Mouse (Mus musculus): Measurements from ENCODE around the gene Cux1. TPM values are rescaled to one million over a fixed set of nuclear protein-coding genes. Genes with fewer than 3 reads are reported as not detected.

The Cux1 gene
- polyA plus RNA-seq, 1 experiment from 2014 or later = 126 TPM

DNA sequence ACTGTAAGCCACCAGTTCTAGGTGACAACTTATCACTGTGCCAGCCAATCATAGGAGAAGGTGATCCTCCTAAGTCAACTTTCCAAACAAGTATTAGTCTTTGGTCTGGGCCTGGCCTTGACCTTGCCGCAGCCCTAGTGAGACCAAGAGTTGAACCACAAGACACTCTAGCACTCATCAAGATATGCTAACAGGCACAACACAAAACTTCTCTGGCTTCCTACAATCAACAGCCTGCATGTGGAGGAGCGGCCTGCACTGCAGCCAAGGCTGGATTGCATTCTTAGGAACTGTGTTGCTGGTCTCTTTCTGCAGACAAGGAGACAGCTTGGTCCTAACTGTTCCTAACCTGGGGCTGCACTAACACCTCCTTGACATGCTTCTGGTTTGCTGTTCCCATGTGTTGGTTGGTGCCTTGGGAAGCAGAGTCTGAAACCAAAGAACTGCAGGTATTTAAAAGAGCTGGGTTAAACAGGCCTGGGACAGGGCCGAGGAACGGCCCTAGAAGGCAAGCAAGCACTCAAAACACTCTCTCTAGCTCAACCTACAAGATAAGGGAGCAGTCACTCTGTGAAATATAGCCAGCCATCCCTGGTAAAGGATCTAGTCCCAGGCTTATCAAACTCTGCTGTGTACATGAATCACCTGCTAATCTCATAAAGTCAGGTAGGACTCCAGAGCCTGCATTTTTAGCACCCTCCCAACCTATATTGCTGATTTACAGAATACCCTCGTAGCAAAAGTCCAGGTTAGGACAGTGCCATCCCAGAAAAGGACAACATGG lies 27.0 kb downstream of the Cux1 start:
- DNase-seq (ENCODE audit: low spot score) = no peak

DNA sequence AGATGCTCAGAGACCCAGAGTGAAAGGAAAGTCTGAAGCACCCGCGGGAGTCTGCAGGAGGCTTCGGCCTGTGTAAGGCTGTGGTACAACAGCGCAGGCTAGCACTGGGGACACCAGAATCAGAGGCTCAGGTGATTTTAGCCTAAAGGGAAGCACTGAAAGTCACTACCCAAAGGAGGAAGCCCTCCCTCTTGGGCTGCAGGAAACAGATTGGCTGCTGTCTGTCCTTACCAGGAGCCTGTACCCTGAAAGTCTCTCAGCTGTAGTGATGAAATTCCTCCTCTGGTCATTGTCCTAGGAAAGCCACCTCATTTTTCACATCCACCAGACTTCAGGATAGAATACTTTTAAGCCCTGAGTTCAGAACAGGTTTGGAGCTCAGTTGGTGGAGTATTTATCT lies 30.5 kb downstream of the Cux1 start:
- DNase-seq (ENCODE audit: low spot score) = no peak

DNA sequence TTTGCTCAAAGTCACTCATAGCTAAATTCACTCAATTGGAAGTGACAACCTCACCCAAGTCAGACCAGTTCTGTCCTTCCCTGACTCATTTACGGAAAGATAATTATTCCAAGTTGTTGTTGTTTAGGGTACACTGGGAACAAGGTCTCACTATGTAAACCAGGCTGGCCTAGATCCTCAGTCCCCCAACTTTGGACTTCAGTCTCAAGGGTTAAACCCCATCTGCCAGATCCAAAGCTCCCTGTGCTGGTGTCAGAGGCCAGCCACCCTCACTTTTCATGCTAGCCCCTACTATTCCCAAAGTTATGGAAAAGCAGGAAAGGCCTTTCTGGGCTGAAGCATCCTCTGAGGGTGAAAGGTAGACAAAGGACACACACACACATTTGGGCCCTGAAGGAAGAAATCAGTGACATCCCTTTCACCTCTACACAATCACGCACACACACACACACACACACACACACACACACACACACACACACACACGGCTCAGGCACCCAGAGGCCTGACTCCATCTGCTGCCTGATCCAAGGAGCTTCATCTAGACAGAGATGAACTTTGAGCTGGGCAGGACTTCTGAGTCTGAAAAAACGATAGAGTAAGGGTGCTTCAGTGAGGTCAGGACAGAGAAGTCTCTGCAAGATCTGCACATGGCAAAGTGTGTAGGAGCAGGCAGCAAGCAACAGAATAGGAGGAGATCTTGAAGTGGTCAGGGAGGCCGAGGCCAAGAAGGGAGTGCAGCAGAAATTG lies 31.1 kb downstream of the Cux1 start:
- no peak for DNase-seq (ENCODE audit: low spot score)

DNA sequence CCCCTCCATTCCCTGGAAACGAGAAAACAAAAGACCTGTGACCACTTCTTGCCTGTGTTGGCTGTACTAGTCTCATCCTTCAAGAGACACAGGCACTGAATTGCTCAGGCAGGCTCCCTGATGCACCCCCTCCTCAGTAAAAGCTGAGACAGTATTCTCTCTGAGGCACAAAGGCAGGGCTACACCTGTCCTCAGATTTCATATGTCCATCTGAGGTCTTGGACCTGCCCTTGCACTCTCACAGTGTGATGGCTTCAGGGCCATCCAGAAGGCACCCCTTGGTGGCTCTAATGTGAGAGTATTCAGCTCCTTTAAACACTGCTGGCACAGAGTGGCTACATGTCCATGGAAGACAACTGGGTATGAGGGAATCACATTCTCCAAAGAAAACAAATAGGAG lies 32.1 kb downstream of the Cux1 start:
- DNase-seq (ENCODE audit: low spot score) = no peak

DNA sequence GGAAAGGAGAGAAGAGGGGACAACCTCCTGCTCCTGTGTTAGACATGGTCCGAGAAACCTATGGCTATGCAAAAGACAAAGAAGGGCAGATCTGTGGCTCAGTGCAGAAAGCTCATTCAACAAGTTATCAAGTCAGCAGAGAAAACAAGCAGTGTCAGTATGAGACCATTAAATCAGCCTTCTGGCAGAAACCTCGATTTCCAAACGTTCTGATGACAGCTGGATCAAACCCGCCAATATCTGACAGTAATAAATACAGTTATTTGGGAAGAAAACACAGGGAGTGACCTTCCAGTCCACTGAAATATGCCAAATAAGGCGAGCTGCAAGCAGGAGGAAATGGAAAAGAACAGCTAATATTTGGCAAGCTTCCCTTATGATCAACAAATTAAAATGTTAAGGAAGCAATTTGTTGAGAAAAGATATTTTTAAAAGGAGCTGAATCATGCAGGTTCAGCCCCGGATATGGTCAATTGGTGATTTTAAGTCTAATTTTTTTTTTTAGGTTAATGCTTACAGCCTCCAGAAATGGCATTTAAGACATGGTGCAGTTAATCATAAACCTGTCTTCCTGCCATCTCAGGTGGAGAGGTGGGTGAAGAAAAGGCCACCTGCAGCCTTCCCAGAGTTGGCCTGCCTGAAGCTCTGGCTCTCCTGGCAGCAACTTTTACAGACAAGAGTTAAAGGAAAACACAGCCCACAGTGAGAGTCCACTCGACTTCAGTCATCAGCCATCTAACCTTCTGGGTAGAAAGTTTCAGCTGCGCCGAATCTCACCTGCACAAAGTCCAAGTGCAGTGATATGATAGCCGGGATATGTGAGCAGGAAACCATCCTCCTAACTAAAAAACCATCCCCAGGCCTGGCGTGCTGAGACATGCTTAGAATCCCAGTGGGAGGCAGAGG lies 33.7 kb downstream of the Cux1 start:
- DNase-seq (ENCODE audit: low spot score) = no peak

DNA sequence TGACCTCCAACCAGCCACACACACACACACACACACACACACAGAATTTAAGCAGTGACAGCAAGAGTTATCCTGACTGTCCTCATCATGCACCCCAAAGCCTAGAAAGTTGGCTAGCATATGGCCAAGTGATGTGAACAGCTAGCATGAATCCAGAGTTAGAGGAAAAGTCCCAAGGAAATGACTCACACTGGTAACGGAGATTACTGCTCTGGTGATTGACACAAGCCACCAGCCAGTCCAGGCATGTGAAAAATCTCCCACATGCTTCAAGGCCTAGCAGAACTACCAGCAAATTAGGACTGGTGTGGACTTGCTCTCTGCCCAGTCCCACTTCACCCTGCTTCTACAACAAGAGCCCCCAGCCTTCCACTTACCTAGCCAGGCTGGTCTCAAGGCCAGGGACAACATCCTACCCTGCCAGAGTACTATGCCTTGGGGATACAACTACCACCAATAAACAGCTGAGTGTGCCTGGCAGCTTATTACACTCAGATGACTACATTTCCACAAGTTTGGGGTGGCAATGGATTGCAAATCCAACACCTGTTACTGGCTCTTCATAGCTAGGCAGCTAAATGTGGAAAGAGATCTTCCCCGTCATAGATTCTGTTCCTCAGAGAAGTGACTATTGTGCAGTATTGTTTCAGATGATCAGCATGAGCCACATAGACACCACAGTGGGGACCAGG lies 35.5 kb downstream of the Cux1 start:
- no peak for DNase-seq (ENCODE audit: low spot score)

DNA sequence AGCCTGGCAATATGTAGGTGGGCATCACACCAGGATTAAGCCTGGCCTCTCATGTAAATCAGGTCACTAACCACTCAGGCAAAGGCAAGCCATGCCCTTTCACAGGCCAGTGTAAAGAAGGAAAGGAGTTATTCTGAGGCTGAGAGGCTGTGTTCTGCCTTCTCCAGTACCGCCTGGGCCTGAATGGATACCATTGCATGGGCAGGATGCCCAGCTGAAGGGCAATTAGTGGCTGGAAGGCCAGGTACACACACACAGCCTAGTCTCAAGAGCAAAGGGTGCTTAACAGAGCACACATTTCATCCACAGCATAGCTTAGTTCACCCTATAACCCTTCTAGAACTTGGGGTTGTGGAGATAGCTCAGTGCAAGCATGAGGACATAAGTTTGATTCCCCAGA lies 36.4 kb downstream of the Cux1 start:
- no peak for DNase-seq (ENCODE audit: low spot score)

DNA sequence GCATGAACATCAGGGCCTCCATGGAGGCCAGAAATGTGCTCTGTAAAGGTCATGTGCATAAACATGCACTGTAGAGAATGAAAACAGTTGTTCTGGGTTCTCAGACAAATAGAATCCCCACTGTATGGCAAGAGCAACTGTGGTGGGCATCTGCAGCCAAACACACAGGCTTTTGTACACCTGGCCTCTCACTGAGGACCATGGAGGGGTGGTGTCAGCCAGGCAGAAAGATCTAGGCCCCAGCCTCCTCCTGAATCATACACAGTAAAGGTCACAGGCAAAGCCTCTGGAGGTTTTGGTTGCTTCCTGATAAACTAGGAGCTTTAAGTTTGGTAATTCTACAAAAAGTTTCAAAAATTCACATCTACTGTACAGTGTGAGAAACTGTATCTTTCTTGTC lies 38.1 kb downstream of the Cux1 start:
- DNase-seq (ENCODE audit: low spot score) = no peak

DNA sequence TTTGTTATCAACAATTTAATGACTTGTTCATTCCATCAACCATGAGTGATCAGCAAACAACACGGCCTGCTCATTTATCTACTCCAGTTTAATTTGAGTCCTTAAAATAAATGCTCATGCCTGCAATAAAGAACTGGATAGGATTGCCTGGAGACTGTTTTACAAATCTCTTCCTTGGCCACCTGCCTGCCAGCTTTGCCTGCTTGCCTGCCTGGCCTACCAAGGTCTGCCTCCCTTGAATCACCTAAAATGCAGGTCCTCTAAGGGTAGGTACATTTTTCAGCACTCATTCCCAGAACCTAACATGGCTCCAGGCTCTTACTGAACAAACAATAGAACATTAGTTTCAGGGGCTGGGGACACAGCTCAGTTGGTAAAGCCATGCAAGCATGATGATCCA lies 39.4 kb downstream of the Cux1 start:
- no peak for DNase-seq (ENCODE audit: low spot score)

DNA sequence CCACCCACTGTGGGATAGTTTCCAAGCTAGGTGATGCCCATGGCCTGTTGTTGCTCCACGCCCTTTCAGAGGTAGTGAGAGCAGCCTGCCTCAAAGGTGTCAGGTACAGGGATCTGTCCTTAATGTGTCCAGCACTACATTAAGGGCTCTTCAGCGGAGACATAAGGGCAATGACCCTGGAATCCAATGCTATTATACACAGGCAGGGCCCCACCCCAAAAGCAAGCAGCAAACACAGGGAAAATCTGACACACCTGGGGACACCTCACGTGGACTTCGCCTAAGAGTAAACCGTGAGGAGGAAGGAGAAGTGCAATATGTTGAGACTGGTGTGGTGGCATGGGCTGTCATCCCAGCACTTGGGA lies 40.8 kb downstream of the Cux1 start:
- DNase-seq (ENCODE audit: low spot score) = no peak

DNA sequence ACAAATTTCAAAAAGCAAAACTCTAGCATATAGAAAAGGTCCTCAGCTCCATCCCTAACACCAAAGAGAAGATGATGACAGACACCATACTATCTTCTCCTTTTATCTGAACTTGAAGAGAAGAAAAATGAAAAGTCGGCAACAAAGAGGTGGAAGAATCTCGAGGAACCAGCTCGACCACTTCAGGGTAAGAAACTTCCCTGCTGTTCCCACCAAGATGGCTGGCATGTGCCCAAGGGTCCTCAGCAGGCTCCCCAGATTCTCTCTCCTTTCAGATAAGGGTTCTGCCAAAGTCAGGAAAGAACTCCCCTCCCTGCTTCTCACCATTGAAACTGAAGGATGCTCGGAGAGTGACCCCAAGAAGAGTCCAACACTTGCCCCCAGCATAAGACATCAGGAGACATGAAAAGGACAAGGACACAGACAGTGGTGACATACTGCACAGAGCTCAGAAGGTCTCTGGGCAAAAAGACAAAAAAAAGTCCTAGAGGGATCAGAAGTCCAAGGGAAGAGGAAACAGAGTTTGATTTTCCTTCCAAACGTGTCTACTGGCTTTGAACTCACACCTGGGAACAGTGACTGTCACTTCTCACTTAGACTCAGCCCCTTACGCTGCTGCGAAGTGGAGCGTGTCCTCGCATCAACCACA lies 41.3 kb downstream of the Cux1 start:
- no peak for DNase-seq (ENCODE audit: low spot score)

DNA sequence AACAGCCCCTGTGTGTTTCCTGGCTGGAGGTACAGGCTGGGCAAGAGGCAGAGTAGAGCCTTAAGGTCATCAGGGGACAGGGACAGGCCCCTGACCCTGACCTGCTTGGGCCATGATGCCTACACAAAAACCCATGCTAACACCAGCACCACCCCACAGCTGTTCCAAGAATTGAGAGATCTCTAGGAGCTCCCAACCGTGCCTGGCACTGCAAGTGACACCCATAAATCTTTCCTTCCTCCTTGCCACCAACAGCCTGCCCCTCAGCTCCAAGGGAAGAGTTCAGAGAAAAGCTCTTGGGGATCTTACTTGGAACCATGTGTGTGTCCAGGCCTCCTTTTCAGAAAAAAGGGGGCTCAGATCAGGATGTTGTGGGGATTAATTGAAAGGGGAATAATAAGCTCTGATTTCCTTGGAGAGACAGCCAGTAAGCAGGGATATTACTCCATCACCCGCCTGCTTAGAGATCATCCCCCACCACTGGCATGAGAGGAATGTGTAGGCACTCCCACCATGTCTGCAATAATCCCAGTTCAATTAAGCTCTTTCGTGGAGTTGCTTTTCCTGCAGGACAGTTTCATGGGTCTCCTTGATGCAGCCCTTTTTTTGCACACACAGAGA lies 44.3 kb downstream of the Cux1 start:
- no peak for DNase-seq (ENCODE audit: low spot score)

DNA sequence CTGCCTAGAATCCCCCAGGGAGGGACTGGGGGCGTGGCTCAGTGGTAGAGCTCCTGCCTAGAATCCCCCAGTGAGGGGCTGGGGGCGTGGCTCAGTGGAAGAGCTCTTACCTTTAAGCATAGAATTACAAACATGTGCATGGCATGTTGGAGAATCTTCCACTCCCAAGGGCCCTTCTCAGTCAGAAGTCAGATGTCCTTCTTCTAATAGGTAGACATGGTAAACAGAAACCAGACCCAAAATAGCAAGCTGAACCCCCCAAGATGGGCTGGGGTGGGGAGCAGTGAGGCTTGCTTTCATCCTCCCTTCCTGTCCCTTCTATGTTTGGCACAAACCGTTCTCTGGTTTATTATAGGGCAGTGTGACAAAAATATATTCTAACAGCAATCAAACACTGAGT lies 45.6 kb downstream of the Cux1 start:
- no peak for DNase-seq (ENCODE audit: low spot score)

DNA sequence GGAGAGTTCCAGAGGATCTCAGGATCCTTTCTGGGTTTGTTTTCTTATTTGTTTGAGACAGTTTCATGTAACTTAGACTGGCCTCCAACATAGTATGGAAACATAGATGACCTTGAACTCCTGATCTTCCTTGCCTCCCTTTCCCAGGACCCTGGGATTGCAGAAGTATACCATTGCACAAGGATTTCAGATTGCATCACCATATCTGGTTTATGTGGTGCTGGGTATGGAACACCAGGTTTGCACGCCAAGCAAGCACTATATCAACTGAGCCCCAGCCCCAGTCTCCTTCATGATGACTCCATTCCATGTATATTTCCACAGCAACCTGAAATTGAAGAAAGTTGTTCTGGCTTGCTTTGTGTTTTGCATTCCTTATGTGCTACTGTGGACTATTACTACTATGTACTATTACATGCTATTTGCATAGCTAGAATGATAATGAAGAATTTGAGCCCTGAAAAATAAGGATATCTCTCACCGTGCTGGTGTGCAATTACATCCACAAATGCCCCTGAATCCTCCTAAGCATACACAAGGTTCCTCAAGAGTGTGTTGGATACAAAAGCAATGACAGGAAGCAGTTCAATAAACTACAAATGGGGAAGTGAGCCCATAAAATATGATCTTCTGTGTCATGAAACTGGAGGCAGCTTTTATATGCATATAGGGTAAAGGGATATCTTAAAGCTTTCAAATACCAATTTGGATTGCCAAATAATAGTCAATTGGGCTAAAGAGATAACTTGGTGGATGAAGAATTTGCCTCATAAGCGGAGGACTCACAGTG lies 48.4 kb downstream of the Cux1 start:
- no peak for DNase-seq (ENCODE audit: low spot score)

DNA sequence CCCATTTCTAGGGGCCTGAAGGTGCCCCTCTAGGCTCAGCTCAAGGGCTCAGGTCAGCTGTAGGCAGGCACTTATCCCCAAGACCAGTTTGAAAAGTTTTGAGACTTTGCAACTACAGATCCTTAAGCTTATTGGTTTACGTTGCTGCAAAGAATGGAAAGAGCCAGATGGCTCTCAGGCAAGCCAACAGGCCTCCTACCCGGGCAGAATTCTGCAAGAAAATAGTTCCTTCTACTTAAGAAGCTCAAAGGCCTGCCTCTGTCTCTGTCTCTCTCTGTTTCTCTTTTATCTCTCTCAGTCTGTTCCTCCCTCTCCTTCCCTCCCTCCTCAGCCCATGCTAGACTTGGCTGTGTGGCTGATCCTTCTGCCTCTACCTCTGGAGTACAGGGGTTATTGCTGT lies 49.8 kb downstream of the Cux1 start:
- DNase-seq (ENCODE audit: low spot score) = no peak

DNA sequence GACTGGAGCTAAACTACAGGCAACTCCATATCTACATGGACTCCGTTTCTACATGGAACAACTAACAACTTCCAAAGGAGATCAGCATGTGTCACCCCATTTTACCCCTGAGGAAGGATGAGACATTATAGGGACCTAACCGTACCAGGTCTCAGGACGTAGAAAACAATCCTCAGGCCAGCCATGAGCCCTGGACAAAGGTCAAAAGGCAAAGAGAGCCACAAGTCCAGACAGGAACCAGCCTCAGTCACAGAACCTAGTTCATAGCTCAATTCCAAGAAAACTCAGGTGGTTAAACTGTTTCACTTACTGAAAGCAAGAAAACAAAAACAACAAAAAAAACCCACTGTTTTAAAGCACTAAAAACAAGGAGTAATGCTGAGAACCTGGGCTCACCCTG lies 50.7 kb downstream of the Cux1 start:
- no peak for DNase-seq (ENCODE audit: low spot score)

DNA sequence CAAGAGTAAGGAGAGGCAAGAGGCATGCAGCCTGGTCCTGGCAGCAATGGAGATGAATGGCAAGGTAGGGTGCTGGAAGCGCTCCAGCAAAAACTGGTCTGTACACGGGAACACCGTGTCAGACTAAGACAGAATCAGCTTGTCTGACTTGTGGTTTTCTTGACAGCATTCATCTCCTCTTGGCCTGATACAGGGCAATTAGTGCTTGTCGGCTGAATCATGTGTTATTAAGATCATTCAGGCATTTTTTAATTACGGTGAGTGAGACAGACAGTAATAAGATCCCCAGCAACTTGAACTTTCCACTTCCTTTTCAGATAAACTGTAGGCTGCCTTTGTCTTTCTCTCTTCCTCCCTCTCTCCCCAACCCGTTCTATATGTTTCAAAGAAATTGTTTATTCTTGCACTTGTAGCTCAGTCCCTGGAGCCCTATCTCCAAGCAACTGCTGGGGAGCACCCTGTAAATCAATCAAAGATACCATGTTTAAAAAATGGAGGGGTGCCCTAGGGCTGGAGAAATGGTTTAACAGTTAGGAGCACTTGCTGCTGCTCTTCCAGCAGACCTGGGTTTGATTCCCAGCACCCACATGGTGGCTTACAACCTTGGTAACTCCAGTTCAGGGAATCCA lies 53.1 kb downstream of the Cux1 start:
- no peak for DNase-seq (ENCODE audit: low spot score)

DNA sequence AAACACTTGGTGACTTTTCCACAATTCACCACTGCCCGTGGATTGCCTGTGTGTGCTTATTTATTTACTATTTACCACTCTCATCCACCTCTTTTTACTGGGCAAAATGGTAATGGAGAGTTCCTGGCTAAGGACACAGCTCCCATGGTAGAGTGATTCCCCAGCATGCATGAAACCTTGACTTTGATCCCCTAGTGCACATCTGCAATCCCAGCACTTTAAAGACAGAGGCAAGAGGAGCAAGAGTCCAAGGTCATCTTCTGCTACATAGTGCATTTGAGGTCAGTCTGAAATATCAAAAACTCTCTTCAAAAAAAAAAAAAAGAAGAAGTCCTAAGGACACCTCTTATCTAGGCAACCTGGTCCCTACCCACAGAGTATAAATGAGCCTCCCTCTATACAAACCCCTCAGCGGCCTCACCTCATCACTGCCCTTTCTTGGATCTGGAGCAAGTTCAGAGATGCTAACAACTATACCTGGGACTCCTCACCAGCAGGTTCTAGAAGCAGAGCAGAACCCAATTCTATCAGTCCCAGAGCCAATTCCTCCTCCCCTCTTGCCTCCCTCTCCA lies 55.1 kb downstream of the Cux1 start:
- DNase-seq (ENCODE audit: low spot score) = no peak

DNA sequence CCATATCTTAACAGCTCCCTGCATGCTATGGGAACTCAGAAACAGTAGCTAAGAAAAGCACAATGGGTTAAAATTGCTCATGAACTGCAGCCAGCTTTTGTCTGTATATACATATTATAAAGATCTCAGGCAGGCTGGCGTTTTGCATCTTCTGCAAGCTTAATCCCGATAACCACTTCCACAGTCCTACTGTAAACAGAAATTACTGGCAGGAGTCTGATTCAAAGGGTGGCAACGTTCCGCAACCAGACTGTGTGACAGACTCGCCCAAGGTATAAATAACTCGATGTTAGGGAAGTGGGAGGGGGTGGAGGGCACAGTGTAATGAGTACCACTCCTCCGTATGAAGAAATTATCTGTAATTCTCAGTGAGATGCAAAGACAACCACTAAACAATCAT lies 55.9 kb downstream of the Cux1 start:
- no peak for DNase-seq (ENCODE audit: low spot score)
